Comparison of ENCODE assay signal across 8 mouse cellular contexts in the genomic region with DNA sequence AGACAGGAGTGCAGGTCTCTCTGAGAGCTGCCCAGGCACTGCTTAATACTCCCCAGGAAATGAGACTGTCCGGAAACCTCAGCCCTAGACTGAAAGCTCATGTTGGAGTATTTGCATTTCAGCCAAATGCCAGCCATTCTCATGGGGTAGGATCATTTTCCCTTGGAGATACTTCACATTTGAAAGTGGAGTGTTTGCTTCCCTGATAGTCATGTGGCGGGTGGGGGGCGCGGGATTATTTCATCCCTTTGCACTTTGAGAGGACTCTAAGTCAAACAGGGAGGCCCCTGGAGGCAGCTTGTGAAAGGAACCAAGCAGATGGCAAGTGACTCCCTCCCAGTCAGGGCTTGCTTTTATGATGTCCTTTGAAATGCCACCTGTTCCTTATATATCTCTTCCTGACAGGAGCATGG. TPM values are rescaled to one million over a fixed set of nuclear protein-coding genes. Genes with fewer than 3 reads are reported as not detected.
A peak's percentile ranks its signal among the peaks of the same experiment; 100 is the strongest.
DNase-seq lines count a peak whose midpoint lies in the region; ATAC-seq and TF ChIP-seq lines count a peak whose summit lies in the region.
"Had no signal": no experiment of that assay in that cellular context is flagged by ENCODE, and none has a peak within 500 bp of the region (broad histone marks: within the 10 kb centered on the region; RNA-seq: fewer than 3 reads in every experiment).

No protein-coding gene starts in this region.

- peaks cover 11% of the 10 kb centered on the region for H3K4me1 ChIP-seq in kidney, embryonic 15.5 days
- H3K4me1 ChIP-seq in kidney, adult 2 months (ENCODE audit: control insufficient read depth, insufficient read depth, low read length) = peaks cover 3% of the 10 kb centered on the region; the same call in 1 of the 2 replicates
- peaks cover 8% of the 10 kb centered on the region for H3K4me1 ChIP-seq in embryonic facial prominence, embryonic 10.5 days
- peaks cover 30% of the 10 kb centered on the region for H3K4me1 ChIP-seq in intestine, embryonic 16.5 days (ENCODE audit: control insufficient read depth, insufficient read depth, low read length)
- H3K4me1 ChIP-seq in midbrain, embryonic 13.5 days (replicated peaks) = peaks cover 43% of the 10 kb centered on the region

- no peaks in the 10 kb centered on the region for H3K9me3 ChIP-seq in kidney, embryonic 15.5 days (replicated peaks)
- H3K9me3 ChIP-seq in embryonic facial prominence, embryonic 10.5 days = no peaks in the 10 kb centered on the region
- no peaks in the 10 kb centered on the region for H3K9me3 ChIP-seq in intestine, embryonic 16.5 days (ENCODE audit: control insufficient read depth, low read length)
- H3K9me3 ChIP-seq in midbrain, embryonic 13.5 days = no peaks in the 10 kb centered on the region

- no peak overlapping the region for H3K4me3 ChIP-seq in kidney, embryonic 15.5 days (replicated peaks)
- H3K4me3 ChIP-seq in kidney, adult 2 months (ENCODE audit: insufficient read depth, low read depth, low read length) = no peak overlapping the region
- no peak overlapping the region for H3K4me3 ChIP-seq in embryonic facial prominence, embryonic 10.5 days
- H3K4me3 ChIP-seq in intestine, embryonic 16.5 days (ENCODE audit: low read length) = no peak overlapping the region
- H3K4me3 ChIP-seq in midbrain, embryonic 13.5 days (replicated peaks) = no peak overlapping the region

- WGBS in kidney, embryonic 15.5 days = 31% methylated on average over 4 of the region's 4 CpGs
- 60% methylated on average over 4 of the region's 4 CpGs for WGBS in kidney, adult 2 months
- WGBS in embryonic facial prominence, embryonic 10.5 days = 48% methylated on average over 4 of the region's 4 CpGs
- WGBS in intestine, embryonic 16.5 days = 44% methylated on average over 4 of the region's 4 CpGs
- 10% methylated on average over 4 of the region's 4 CpGs for WGBS in midbrain, embryonic 13.5 days

- TF ChIP-seq POLR2A in kidney, adult 2 months (IDR thresholded peaks at IDR 0.05; ENCODE audit: low read depth, low read length) = no peak

- DNase-seq in kidney, adult 2 months = no peak
- DNase-seq in embryonic facial prominence, embryonic 10.5 days (ENCODE audit: low spot score) = peak; percentile 23
- DNase-seq in layer of hippocampus, adult 8-10 months (ENCODE audit: low spot score in 2 of 2) = no peak
- no peak for DNase-seq in layer of hippocampus, adult 9-11 months

- 0 out of 2 replicates have a peak overlapping the region, but pooled peaks have one; percentile 10 for H3K27ac ChIP-seq in kidney, embryonic 15.5 days
- no peak overlapping the region for H3K27ac ChIP-seq in kidney, adult 2 months (ENCODE audit: insufficient read depth, low read depth, low read length)
- no peak overlapping the region for H3K27ac ChIP-seq in embryonic facial prominence, embryonic 10.5 days (replicated peaks)
- H3K27ac ChIP-seq in intestine, embryonic 16.5 days (ENCODE audit: low read length) = peak overlapping the region; percentile 49
- H3K27ac ChIP-seq in midbrain, embryonic 13.5 days = no peak overlapping the region

- ATAC-seq in kidney, embryonic 15.5 days (replicated peaks; ENCODE audit: low FRiP score) = no peak
- peak; percentile 39; the same call in 1 of the 2 replicates for ATAC-seq in intestine, embryonic 16.5 days
- peak; percentile 48 for ATAC-seq in midbrain, embryonic 13.5 days
- ATAC-seq: forebrain, embryonic 16.5 days had no signal

- no peak overlapping the region for H3K9ac ChIP-seq in kidney, embryonic 15.5 days
- no peak overlapping the region for H3K9ac ChIP-seq in intestine, embryonic 16.5 days (ENCODE audit: low read depth, low read length)
- no peak overlapping the region for H3K9ac ChIP-seq in midbrain, embryonic 13.5 days (replicated peaks)

- no peak overlapping the region for H3K4me2 ChIP-seq in kidney, embryonic 15.5 days
- no peak overlapping the region for H3K4me2 ChIP-seq in intestine, embryonic 16.5 days (ENCODE audit: low read depth, low read length)
- no peak overlapping the region for H3K4me2 ChIP-seq in midbrain, embryonic 13.5 days (replicated peaks)

- TF ChIP-seq CTCF in kidney, adult 2 months (conservative IDR thresholded peaks at IDR 0.05; ENCODE audit: insufficient read depth, insufficient read length, low read depth, low read length) = no peak

- H3K36me3 ChIP-seq in kidney, embryonic 15.5 days = 0 out of 2 replicates have a peak, but pooled peaks cover 6% of the 10 kb centered on the region
- H3K36me3 ChIP-seq in kidney, adult 2 months (ENCODE audit: control insufficient read depth, insufficient read depth, low read length) = no peaks in the 10 kb centered on the region
- H3K36me3 ChIP-seq in embryonic facial prominence, embryonic 10.5 days (replicated peaks) = peaks cover 26% of the 10 kb centered on the region
- no peaks in the 10 kb centered on the region for H3K36me3 ChIP-seq in intestine, embryonic 16.5 days (ENCODE audit: control insufficient read depth, insufficient read depth, low read length)
- peaks cover 29% of the 10 kb centered on the region for H3K36me3 ChIP-seq in midbrain, embryonic 13.5 days

- no peaks in the 10 kb centered on the region for H3K27me3 ChIP-seq in kidney, embryonic 15.5 days
- no peaks in the 10 kb centered on the region for H3K27me3 ChIP-seq in kidney, adult 2 months (replicated peaks; ENCODE audit: control insufficient read depth, insufficient read depth, low read length)
- peaks cover 15% of the 10 kb centered on the region for H3K27me3 ChIP-seq in embryonic facial prominence, embryonic 10.5 days (replicated peaks; ENCODE audit: low read depth, poor library complexity, severe bottlenecking)
- no peaks in the 10 kb centered on the region for H3K27me3 ChIP-seq in intestine, embryonic 16.5 days (replicated peaks; ENCODE audit: control insufficient read depth, insufficient read depth, low read length)
- peaks cover 6% of the 10 kb centered on the region; the same call in 1 of the 2 replicates for H3K27me3 ChIP-seq in midbrain, embryonic 13.5 days

RNA-seq across cellular contexts. Expression of a gene that starts 2.6 kb away (rescaled TPM):
- polyA plus RNA-seq in kidney, embryonic 15.5 days (2015; fragmentation: Nextera tagmentation; extraction: Ambion mirVana) = 25.5 and 27.6 TPM in 2 replicates
- 19.0 and 19.8 TPM in 2 replicates for polyA plus RNA-seq in kidney, adult 2 months (2012; rRNA removed)
- 24.7 and 26.2 TPM in 2 replicates for polyA plus RNA-seq in embryonic facial prominence, embryonic 10.5 days (2016; fragmentation: Nextera tagmentation; extraction: Ambion mirVana)
- polyA plus RNA-seq in intestine, embryonic 16.5 days (2015; fragmentation: Nextera tagmentation; extraction: Ambion mirVana) = 32.8 and 36.9 TPM in 2 replicates
- polyA plus RNA-seq in midbrain, embryonic 13.5 days (2015; fragmentation: Nextera tagmentation; extraction: Ambion mirVana) = 49.3 and 54.0 TPM in 2 replicates
- 10 to 100 TPM; 41.1 to 58.2 (median 50.9) TPM for total RNA-seq in layer of hippocampus, adult 8-10 months (2022)

RNA-seq across cellular contexts. Expression of a gene that starts 24.6 kb away (rescaled TPM):
- polyA plus RNA-seq in kidney, embryonic 15.5 days (2015; fragmentation: Nextera tagmentation; extraction: Ambion mirVana) = 50.0 and 51.8 TPM in 2 replicates
- 34.7 and 42.2 TPM in 2 replicates for polyA plus RNA-seq in kidney, adult 2 months (2012; rRNA removed)
- 30.4 and 35.1 TPM in 2 replicates for polyA plus RNA-seq in embryonic facial prominence, embryonic 10.5 days (2016; fragmentation: Nextera tagmentation; extraction: Ambion mirVana)
- 111 and 117 TPM in 2 replicates for polyA plus RNA-seq in intestine, embryonic 16.5 days (2015; fragmentation: Nextera tagmentation; extraction: Ambion mirVana)
- 39.5 and 40.5 TPM in 2 replicates for polyA plus RNA-seq in midbrain, embryonic 13.5 days (2015; fragmentation: Nextera tagmentation; extraction: Ambion mirVana)
- 10 to 100 TPM; 14.3 to 17.4 (median 16.6) TPM for total RNA-seq in layer of hippocampus, adult 8-10 months (2022)

RNA-seq across cellular contexts. Expression of a gene that starts 37.3 kb away (rescaled TPM):
- 50.1 and 51.0 TPM in 2 replicates for polyA plus RNA-seq in kidney, embryonic 15.5 days (2015; fragmentation: Nextera tagmentation; extraction: Ambion mirVana)
- polyA plus RNA-seq in kidney, adult 2 months (2012; rRNA removed) = 34.9 and 36.9 TPM in 2 replicates
- polyA plus RNA-seq in embryonic facial prominence, embryonic 10.5 days (2016; fragmentation: Nextera tagmentation; extraction: Ambion mirVana) = 57.9 and 62.5 TPM in 2 replicates
- 41.2 and 42.9 TPM in 2 replicates for polyA plus RNA-seq in intestine, embryonic 16.5 days (2015; fragmentation: Nextera tagmentation; extraction: Ambion mirVana)
- 53.6 and 54.0 TPM in 2 replicates for polyA plus RNA-seq in midbrain, embryonic 13.5 days (2015; fragmentation: Nextera tagmentation; extraction: Ambion mirVana)
- 10 to 100 TPM; 49.4 to 60.4 (median 54.9) TPM for total RNA-seq in layer of hippocampus, adult 8-10 months (2022)

Comparison
In these comparisons a context has a peak if more than half of its experiments do, and no peak if none do; other contexts are left out.
1. H3K27ac ChIP-seq: peak in kidney, embryonic 15.5 days (single experiment) and intestine, embryonic 16.5 days (single experiment); none in kidney, adult 2 months (single experiment), embryonic facial prominence, embryonic 10.5 days (single experiment) and midbrain, embryonic 13.5 days (single experiment).